Mouse (Mus musculus): ENCODE results near the gene Dpf1. TPM values are rescaled to one million over a fixed set of nuclear protein-coding genes. Genes with fewer than 3 reads are reported as not detected.

The Dpf1 gene
- polyA plus RNA-seq, 1 experiment from 2014 or later: 14.7 TPM

GRCm38 (mm10) chr7:29266931-29267330 is 36.8 kb upstream of the Dpf1 start:
- ATAC-seq (ENCODE audit: insufficient read depth): no peak; the same call in 1 of the 2 replicates
- no peaks in the 10 kb centered on the region for H3K27me3 ChIP-seq (ENCODE audit: insufficient read depth, low read length)
- no peaks in the 10 kb centered on the region for H3K9me3 ChIP-seq (ENCODE audit: low read depth, low read length)
- H3K9ac ChIP-seq: no peak overlapping the region
- WGBS: 55% methylated on average over 4 of the region's 4 CpGs
- peak; percentile 45 for DNase-seq
- no peak overlapping the region for H3K4me2 ChIP-seq
- H3K4me1 ChIP-seq (ENCODE audit: insufficient read depth): peaks cover 9% of the 10 kb centered on the region; the same call in 1 of the 2 replicates
- no peaks in the 10 kb centered on the region for H3K36me3 ChIP-seq (ENCODE audit: insufficient read depth)
- no peak overlapping the region for H3K4me3 ChIP-seq (ENCODE audit: low read depth, low read length)
- no peak for TF ChIP-seq CTCF (IDR thresholded peaks at IDR 0.05; ENCODE audit: low read depth)
- no peak overlapping the region for H3K27ac ChIP-seq (ENCODE audit: low read depth)

GRCm38 (mm10) chr7:29270445-29270844 is 33.3 kb upstream of the Dpf1 start:
- 77% methylated on average over 4 of the region's 4 CpGs for WGBS
- Histone ChIP-seq H3K4me2 (no peak overlapping the region), H3K36me3 (ENCODE audit: insufficient read depth) (no peaks in the 10 kb centered on the region), H3K9me3 (ENCODE audit: low read depth, low read length) (no peaks in the 10 kb centered on the region), H3K27ac (ENCODE audit: low read depth) (no peak overlapping the region), H3K9ac (no peak overlapping the region), H3K4me1 (ENCODE audit: insufficient read depth) (peaks cover 12% of the 10 kb centered on the region; the same call in 1 of the 2 replicates), H3K27me3 (ENCODE audit: insufficient read depth, low read length) (no peaks in the 10 kb centered on the region), H3K4me3 (ENCODE audit: low read depth, low read length) (no peak overlapping the region)
- DNase-seq (no peak), ATAC-seq (ENCODE audit: insufficient read depth) (no peak)
- no peak for TF ChIP-seq CTCF (IDR thresholded peaks at IDR 0.05; ENCODE audit: low read depth)

- WGBS: 39% methylated on average over 8 of the region's 8 CpGs
- DNase-seq (peak; percentile 67), ATAC-seq (ENCODE audit: insufficient read depth) (peak; percentile 61; the same call in 1 of the 2 replicates)
- Histone ChIP-seq H3K9me3 (ENCODE audit: low read depth, low read length) (no peaks in the 10 kb centered on the region), H3K4me3 (ENCODE audit: low read depth, low read length) (no peak overlapping the region), H3K4me1 (ENCODE audit: insufficient read depth) (peaks cover 12% of the 10 kb centered on the region; the same call in 1 of the 2 replicates), H3K27me3 (ENCODE audit: insufficient read depth, low read length) (no peaks in the 10 kb centered on the region), H3K9ac (no peak overlapping the region), H3K27ac (ENCODE audit: low read depth) (peak overlapping the region; percentile 61; the same call in 1 of the 2 replicates), H3K4me2 (no peak overlapping the region), H3K36me3 (ENCODE audit: insufficient read depth) (no peaks in the 10 kb centered on the region)
- no peak for TF ChIP-seq CTCF (IDR thresholded peaks at IDR 0.05; ENCODE audit: low read depth)
Measured at GRCm38 (mm10) chr7:29271687-29272465, 31.9 kb upstream of the Dpf1 start.

- ATAC-seq (ENCODE audit: insufficient read depth) (no peak), DNase-seq (peak; percentile 22)
- no peaks in the 10 kb centered on the region for H3K9me3 ChIP-seq (ENCODE audit: low read depth, low read length)
- no peak overlapping the region for H3K9ac ChIP-seq
- H3K27ac ChIP-seq (ENCODE audit: low read depth): no peak overlapping the region
- peaks cover 19% of the 10 kb centered on the region for H3K27me3 ChIP-seq (ENCODE audit: insufficient read depth, low read length)
- TF ChIP-seq CTCF (IDR thresholded peaks at IDR 0.05; ENCODE audit: low read depth): no peak
- H3K4me2 ChIP-seq: no peak overlapping the region
- H3K4me3 ChIP-seq (ENCODE audit: low read depth, low read length): no peak overlapping the region
- 65% methylated on average over 5 of the region's 5 CpGs for WGBS
- no peaks in the 10 kb centered on the region for H3K36me3 ChIP-seq (ENCODE audit: insufficient read depth)
- peaks cover 4% of the 10 kb centered on the region; the same call in 1 of the 2 replicates for H3K4me1 ChIP-seq (ENCODE audit: insufficient read depth)
Measured at GRCm38 (mm10) chr7:29276715-29277114, 27.0 kb upstream of the Dpf1 start.

- H3K27me3 ChIP-seq (ENCODE audit: insufficient read depth, low read length): peaks cover 26% of the 10 kb centered on the region
- no peaks in the 10 kb centered on the region for H3K36me3 ChIP-seq (ENCODE audit: insufficient read depth)
- WGBS: 73% methylated on average over 4 of the region's 4 CpGs
- TF ChIP-seq CTCF (IDR thresholded peaks at IDR 0.05; ENCODE audit: low read depth): no peak
- H3K9ac ChIP-seq: no peak overlapping the region
- H3K4me3 ChIP-seq (ENCODE audit: low read depth, low read length): no peak overlapping the region
- no peak overlapping the region for H3K4me2 ChIP-seq
- no peak for DNase-seq
- H3K4me1 ChIP-seq (ENCODE audit: insufficient read depth): no peaks in the 10 kb centered on the region
- H3K9me3 ChIP-seq (ENCODE audit: low read depth, low read length): no peaks in the 10 kb centered on the region
- no peak for ATAC-seq (ENCODE audit: insufficient read depth)
- H3K27ac ChIP-seq (ENCODE audit: low read depth): no peak overlapping the region
Measured at GRCm38 (mm10) chr7:29277510-29277909, 26.2 kb upstream of the Dpf1 start.

GRCm38 (mm10) chr7:29279261-29279660 is 24.5 kb upstream of the Dpf1 start:
- ATAC-seq (ENCODE audit: insufficient read depth): no peak
- H3K27ac ChIP-seq (ENCODE audit: low read depth): no peak overlapping the region

GRCm38 (mm10) chr7:29279924-29280323 is 23.8 kb upstream of the Dpf1 start:
- 52% methylated on average over 8 of the region's 8 CpGs for WGBS
- Histone ChIP-seq H3K4me1 (ENCODE audit: insufficient read depth) (no peaks in the 10 kb centered on the region), H3K9ac (peak overlapping the region; percentile 16; the same call in 1 of the 2 replicates), H3K27me3 (ENCODE audit: insufficient read depth, low read length) (peaks cover 29% of the 10 kb centered on the region), H3K36me3 (ENCODE audit: insufficient read depth) (no peaks in the 10 kb centered on the region), H3K4me3 (ENCODE audit: low read depth, low read length) (peak overlapping the region; percentile 58), H3K27ac (ENCODE audit: low read depth) (0 out of 2 replicates have a peak overlapping the region, but pooled peaks have one; percentile 6), H3K9me3 (ENCODE audit: low read depth, low read length) (no peaks in the 10 kb centered on the region), H3K4me2 (peak overlapping the region; percentile 92)
- DNase-seq: no peak
- no peak for ATAC-seq (ENCODE audit: insufficient read depth)
- TF ChIP-seq CTCF (IDR thresholded peaks at IDR 0.05; ENCODE audit: low read depth): no peak

More at GRCm38 (mm10) chr7:29279261-29279660, 24.5 kb upstream of the Dpf1 start:
- TF ChIP-seq CTCF (IDR thresholded peaks at IDR 0.05; ENCODE audit: low read depth): no peak
- Histone ChIP-seq H3K4me2 (peak overlapping the region; percentile 92; the same call in 1 of the 2 replicates), H3K4me1 (ENCODE audit: insufficient read depth) (no peaks in the 10 kb centered on the region), H3K9me3 (ENCODE audit: low read depth, low read length) (no peaks in the 10 kb centered on the region), H3K36me3 (ENCODE audit: insufficient read depth) (no peaks in the 10 kb centered on the region), H3K9ac (no peak overlapping the region), H3K27me3 (ENCODE audit: insufficient read depth, low read length) (peaks cover 29% of the 10 kb centered on the region), H3K4me3 (ENCODE audit: low read depth, low read length) (no peak overlapping the region)
- no peak for DNase-seq
